Mouse (Mus musculus) central nervous system, embryonic 11.5 days (tissue): Measurements from ENCODE around the gene Acp4. TPM values are rescaled to one million over a fixed set of nuclear protein-coding genes. Genes with fewer than 3 reads are reported as not detected.

Source experiments
- polyA plus RNA-seq: library from polyadenylated mRNA; depleted of rRNA; stranded (reverse); fragments of >200 nt; gene quantifications from 2 replicates; pipeline ENCODE4 v1.2.3, GENCODE M21; 2012; rRNA removed

The Acp4 gene
- polyA plus RNA-seq: not detected in 2 replicates

DNA sequence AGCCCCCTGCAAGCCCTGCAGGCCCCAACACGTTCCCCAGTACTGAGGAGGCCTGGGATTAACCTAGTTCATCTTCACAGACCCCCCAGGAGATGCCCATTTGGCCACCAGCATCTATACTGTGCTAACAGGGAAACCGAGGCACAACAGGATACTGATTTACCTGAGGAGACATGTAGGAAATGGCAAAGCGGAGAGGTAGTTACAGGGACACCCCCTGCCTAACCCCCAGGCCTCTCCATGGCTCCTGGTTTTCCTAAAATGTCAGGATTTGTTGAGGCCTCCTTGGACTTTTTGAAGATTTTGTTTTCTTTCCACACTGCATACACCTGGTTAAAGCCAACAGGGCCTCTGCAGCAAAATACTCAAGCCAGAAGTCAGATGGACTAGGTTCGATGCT is at the start of gene Acp4:
Gene Acp4 (minus strand): TSS at position 101 of the 400 bp plus-strand sequence.

DNA sequence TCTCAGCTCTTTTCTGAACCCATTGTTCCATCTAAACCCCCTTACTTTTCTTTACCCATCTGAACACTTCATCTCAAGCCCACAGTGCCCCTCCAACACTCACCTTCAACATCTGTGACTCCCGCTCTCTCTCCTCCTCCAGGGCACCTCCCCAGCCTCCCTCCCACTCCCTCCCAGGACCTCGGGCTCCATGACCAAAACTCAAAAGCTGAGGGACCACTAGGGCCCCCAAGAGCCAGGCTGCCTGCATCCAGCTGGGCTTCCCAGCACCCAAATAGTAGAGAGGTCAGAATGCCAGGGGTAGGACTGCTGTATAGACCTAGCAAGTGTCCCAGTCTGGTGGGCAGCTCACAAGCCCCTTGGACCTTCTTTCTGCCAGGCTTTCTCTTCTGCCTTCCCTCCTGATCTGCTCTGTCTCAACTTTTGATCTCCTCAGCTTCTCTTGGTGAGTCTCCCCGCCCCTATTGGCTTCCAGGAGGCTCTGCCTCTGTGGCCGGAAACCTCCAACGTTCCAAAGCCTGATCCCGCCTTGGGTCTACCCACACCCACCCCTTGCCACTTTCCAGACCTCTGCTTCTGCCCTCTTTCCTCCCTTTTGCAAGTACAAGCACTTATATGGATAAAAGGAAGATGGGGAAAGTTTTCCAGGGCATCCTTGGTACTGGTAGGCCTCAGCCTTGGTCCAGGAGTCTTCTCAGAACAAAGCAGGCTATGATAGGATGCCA is 49.5 kb upstream of the Acp4 start, which contains the start of gene Clec11a:
Gene Clec11a (minus strand): TSS at position 387 of the 725 bp plus-strand sequence.

GRCm38 (mm10) chr7:44261147-44261546 is 4.0 kb upstream of the Acp4 start, which contains the start of gene Gm15517:
Gm15517 (plus strand) TSS chr7:44261447.

GRCm38 (mm10) chr7:44246055-44246983 is 10.9 kb downstream of the Acp4 start, which contains the start of the genes 1700028J19Rik and 2410002F23Rik:
1700028J19Rik (minus strand) TSS chr7:44246695.
2410002F23Rik (plus strand) TSS chr7:44246722.

GRCm38 (mm10) chr7:44235909-44236308 is 21.3 kb downstream of the Acp4 start, which contains the start of gene Gm36864:
Gm36864 (plus strand) TSS chr7:44236177.

GRCm38 (mm10) chr7:44225076-44225475 is 32.1 kb downstream of the Acp4 start, which contains the start of gene Klk1:
Klk1 (plus strand) TSS chr7:44225360.

GRCm38 (mm10) chr7:44215645-44216044 is 41.5 kb downstream of the Acp4 start, which contains the start of gene Klk1b5:
Klk1b5 (plus strand) TSS chr7:44215945.

DNA sequence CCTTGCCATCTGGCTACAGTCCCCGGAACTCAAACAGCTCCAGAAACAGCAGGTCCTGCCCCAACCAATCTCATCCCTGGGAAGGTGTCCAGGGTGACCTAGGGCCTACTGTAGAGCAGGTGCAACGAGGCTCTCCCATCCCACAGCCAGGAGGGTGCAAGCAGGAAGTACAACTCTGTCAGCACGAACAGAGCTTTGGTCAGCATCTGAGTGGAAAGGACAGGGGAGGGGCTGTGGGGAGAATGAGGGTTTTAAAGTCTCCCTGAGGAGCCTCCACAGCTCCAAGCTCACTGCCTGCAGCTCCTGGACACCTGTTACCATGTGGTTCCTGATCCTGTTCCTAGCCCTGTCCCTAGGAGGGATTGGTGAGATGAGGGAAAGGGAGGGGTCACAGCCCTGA is 50.0 kb downstream of the Acp4 start, which contains the start of gene Klk1b4:
Gene Klk1b4 (plus strand): TSS at position 301 of the 400 bp plus-strand sequence.

Other genes with a start within 250 kb of the Acp4 start
- not detected in 2 replicates for gene Klk1b26, start 245.2 kb downstream of the Acp4 start, polyA plus RNA-seq
- not detected in 2 replicates for gene Klk1b27, start 205.1 kb downstream of the Acp4 start, polyA plus RNA-seq
- not detected in 2 replicates for gene Klk1b21, start 155.1 kb downstream of the Acp4 start, polyA plus RNA-seq
- gene Klk1b22, start 144.7 kb downstream of the Acp4 start, polyA plus RNA-seq: not detected in 2 replicates
- not detected in 2 replicates for gene Klk1b16, start 120.6 kb downstream of the Acp4 start, polyA plus RNA-seq
- 0.07 and 0.10 TPM in 2 replicates for gene Klk1b24, start 69.1 kb downstream of the Acp4 start, polyA plus RNA-seq
- gene Klk1b3, start 59.2 kb downstream of the Acp4 start, polyA plus RNA-seq: not detected in 2 replicates
- gene Klk1b4, start 49.9 kb downstream of the Acp4 start, polyA plus RNA-seq: not detected in 2 replicates
- not detected in 2 replicates for gene Klk1b5, start 41.4 kb downstream of the Acp4 start, polyA plus RNA-seq
- 0.17 TPM in 1 of 2 replicates, not detected in the other for gene Klk1, start 32.0 kb downstream of the Acp4 start, polyA plus RNA-seq
- not detected in 2 replicates for gene Gm36864, start 21.2 kb downstream of the Acp4 start, polyA plus RNA-seq
- gene 1700028J19Rik, start 10.7 kb downstream of the Acp4 start, polyA plus RNA-seq: 0.86 and 1.6 TPM in 2 replicates
- 151 and 244 TPM in 2 replicates for gene 2410002F23Rik, start 10.7 kb downstream of the Acp4 start, polyA plus RNA-seq
- 0.78 TPM in 1 of 2 replicates, not detected in the other for gene Gm15517, start 4.1 kb upstream of the Acp4 start, polyA plus RNA-seq
- 1.2 and 1.5 TPM in 2 replicates for gene Clec11a, start 49.5 kb upstream of the Acp4 start, polyA plus RNA-seq
- 7.0 and 8.0 TPM in 2 replicates for gene Shank1, start 52.9 kb upstream of the Acp4 start, polyA plus RNA-seq
- 1.9 and 2.4 TPM in 2 replicates for gene Syt3, start 126.7 kb upstream of the Acp4 start, polyA plus RNA-seq
- gene 1700008O03Rik, start 128.4 kb upstream of the Acp4 start, polyA plus RNA-seq: 2.5 and 6.3 TPM in 2 replicates
- 62.6 and 90.8 TPM in 2 replicates for gene Lrrc4b, start 171.6 kb upstream of the Acp4 start, polyA plus RNA-seq
- 7.5 and 7.7 TPM in 2 replicates for gene Aspdh, start 208.0 kb upstream of the Acp4 start, polyA plus RNA-seq
- 91.6 and 95.2 TPM in 2 replicates for gene Josd2, start 210.6 kb upstream of the Acp4 start, polyA plus RNA-seq
- 102 and 117 TPM in 2 replicates for gene Emc10, start 239.2 kb upstream of the Acp4 start, polyA plus RNA-seq
- gene Fam71e1, start 239.2 kb upstream of the Acp4 start, polyA plus RNA-seq: 28.7 and 40.6 TPM in 2 replicates